Mouse (Mus musculus) layer of hippocampus, postnatal 10 days (tissue): ENCODE data around the gene Cpsf4l. TPM values are rescaled to one million over a fixed set of nuclear protein-coding genes. Genes with fewer than 3 reads are reported as not detected.

Experiments
- total RNA-seq, 2 experiments: library from RNA; stranded (reverse); gene quantifications; 2 replicates each; pipeline ENCODE4 v1.2.3; 2021

Gene Cpsf4l
- total RNA-seq, 2 experiments from 2014 or later, result not detected

Other genes with a start within 250 kb of the Cpsf4l start
- gene Sstr2, start 90.7 kb downstream of the Cpsf4l start, total RNA-seq, result 10 to 100 TPM; 47.4 to 48.2 TPM
- 10 to 100 TPM; 39.1 TPM for gene Cog1, start 60.8 kb downstream of the Cpsf4l start, total RNA-seq
- 10 to 100 TPM; 33.1 to 34.0 TPM for gene Slc39a11, start 59.9 kb downstream of the Cpsf4l start, total RNA-seq
- 10 to 100 TPM; 22.6 to 24.9 TPM for gene Fam104a, start 25.9 kb downstream of the Cpsf4l start, total RNA-seq
- 10 to 100 TPM; 13.3 to 15.4 TPM for gene D11Wsu47e, start 25.6 kb downstream of the Cpsf4l start, total RNA-seq
- gene Cdc42ep4, start 41.9 kb upstream of the Cpsf4l start, total RNA-seq, result 10 to 100 TPM; 43.2 to 47.6 TPM